Mouse (Mus musculus) hindbrain, embryonic 10.5 days (tissue): Measurements from ENCODE around the gene Prr15l. TPM values are rescaled to one million over a fixed set of nuclear protein-coding genes. Genes with fewer than 3 reads are reported as not detected.

ENCODE experiments used
- DNase-seq: peaks from one replicate; pipeline ENCODE4 v3.0.0-alpha.2; 2017; ENCODE audit warnings: low spot score
- H3K27ac ChIP-seq: fragments of 300-500 bp; sonication (generic); 2 replicates; pipeline ENCODE4 v1.5.1; 2016; ENCODE audit warnings: mild to moderate bottlenecking, moderate library complexity
- H3K27me3 ChIP-seq: fragments of 300-500 bp; sonication (generic); 2 replicates; pipeline ENCODE4 v1.6.1; 2016; ENCODE audit warnings: mild to moderate bottlenecking; ENCODE audit not compliant: poor library complexity, insufficient read depth, severe bottlenecking
- H3K36me3 ChIP-seq: fragments of 300-500 bp; sonication (generic); 2 replicates; pipeline ENCODE4 v1.6.1; 2016; ENCODE audit warnings: mild to moderate bottlenecking, moderate library complexity
- H3K4me1 ChIP-seq: fragments of 300-500 bp; sonication (generic); replicated peaks from 2 replicates; pipeline ENCODE4 v1.6.1; 2016; ENCODE audit warnings: mild to moderate bottlenecking
- H3K4me3 ChIP-seq: fragments of 300-500 bp; sonication (generic); 2 replicates; pipeline ENCODE4 v1.5.1; 2016; ENCODE audit warnings: mild to moderate bottlenecking, moderate library complexity
- H3K9me3 ChIP-seq: fragments of 300-500 bp; sonication (generic); 2 replicates; pipeline ENCODE4 v1.6.1; 2016; ENCODE audit warnings: mild to moderate bottlenecking, moderate library complexity
- WGBS: fragments of 180-500 bp; shearing (Covaris S2); methylation state at CpG from one replicate; pipeline ENCODE4 v1.1.7; 2016; 5-methylcytosine and 5-hydroxymethylcytosine counted together
- polyA plus RNA-seq: library from polyadenylated mRNA; unstranded; fragments of >200 nt; fragmentation: Nextera tagmentation; extraction: Ambion mirVana; gene quantifications from 2 replicates; pipeline ENCODE4 v1.2.1, GENCODE M21; 2016

Prr15l gene
- polyA plus RNA-seq, 1 experiment from 2014 or later = 0.75 TPM

DNA sequence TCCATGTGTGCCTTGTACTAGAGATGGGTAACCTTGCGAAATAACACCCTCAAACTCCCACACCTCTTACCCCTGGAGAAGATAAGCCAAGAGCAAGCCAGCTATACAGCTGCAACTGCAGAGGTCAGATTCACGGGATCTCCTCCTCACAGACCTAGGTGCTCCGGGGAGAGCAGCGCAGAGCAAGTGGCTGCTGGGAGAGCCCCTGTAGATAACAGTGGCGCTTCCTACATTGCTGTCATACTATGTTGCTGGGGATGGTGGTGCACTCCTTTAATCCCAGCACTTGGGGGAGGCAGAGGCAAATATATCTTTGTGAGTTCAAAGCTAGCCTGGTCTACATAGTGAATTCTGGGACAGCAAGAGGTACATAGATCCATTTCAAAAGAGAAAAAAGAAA, 1.3 kb upstream of the Prr15l start:
- WGBS = 85% methylated on average over 5 of the region's 5 CpGs
- Histone ChIP-seq H3K36me3 (no peaks in the 10 kb centered on the region), H3K4me1 (peaks cover 23% of the 10 kb centered on the region), H3K9me3 (no peaks in the 10 kb centered on the region), H3K27ac (no peak overlapping the region), H3K27me3 (peaks cover 29% of the 10 kb centered on the region), H3K4me3 (no peak overlapping the region)
- DNase-seq = no peak

DNA sequence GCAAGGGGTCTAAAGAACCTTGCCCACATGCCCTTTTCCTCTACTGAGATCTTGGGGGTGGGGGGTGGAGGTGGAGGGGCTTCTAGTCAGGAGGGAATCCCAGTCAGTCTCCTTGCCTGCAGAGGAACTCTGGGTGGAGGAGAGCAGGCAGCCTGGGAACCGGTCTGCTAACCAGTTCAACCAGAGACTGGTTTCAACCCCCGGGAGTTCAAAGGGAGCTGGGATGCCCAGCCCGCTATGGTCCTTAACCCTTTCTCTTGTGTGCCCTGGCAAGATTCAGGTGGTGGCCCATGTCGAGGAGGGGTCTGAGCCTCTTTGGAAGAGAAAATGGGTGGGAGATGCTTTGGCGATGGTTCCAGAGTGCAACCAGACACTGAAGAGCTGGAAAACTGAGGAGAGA, 787 bp downstream of the Prr15l start:
- H3K4me3 ChIP-seq = no peak overlapping the region
- peaks cover 28% of the 10 kb centered on the region for H3K27me3 ChIP-seq
- WGBS = 6% methylated on average over 5 of the region's 5 CpGs
- H3K4me1 ChIP-seq = peaks cover 28% of the 10 kb centered on the region
- H3K36me3 ChIP-seq = no peaks in the 10 kb centered on the region
- no peak for DNase-seq
- peak overlapping the region; percentile 66 for H3K27ac ChIP-seq
- H3K9me3 ChIP-seq = no peaks in the 10 kb centered on the region

- Histone ChIP-seq H3K27me3 (peaks cover 26% of the 10 kb centered on the region), H3K4me3 (0 out of 2 replicates have a peak overlapping the region, but pooled peaks have one; percentile 3), H3K27ac (peak overlapping the region; percentile 66), H3K36me3 (no peaks in the 10 kb centered on the region), H3K9me3 (no peaks in the 10 kb centered on the region), H3K4me1 (peaks cover 28% of the 10 kb centered on the region)
- 16% methylated on average over 13 of the region's 13 CpGs for WGBS
- no peak for DNase-seq
These were observed 1.3 kb downstream of the Prr15l start for GRCm38 (mm10) chr11:96929096-96929765.

- no peak overlapping the region; the same call in 1 of the 2 replicates for H3K4me3 ChIP-seq
- no peak overlapping the region for H3K27ac ChIP-seq
- H3K4me1 ChIP-seq = peaks cover 34% of the 10 kb centered on the region
- no peaks in the 10 kb centered on the region for H3K9me3 ChIP-seq
- H3K27me3 ChIP-seq = peaks cover 26% of the 10 kb centered on the region
- no peaks in the 10 kb centered on the region for H3K36me3 ChIP-seq
- DNase-seq = no peak
- 68% methylated on average over 9 of the region's 9 CpGs for WGBS
These were observed 1.9 kb downstream of the Prr15l start for GRCm38 (mm10) chr11:96929766-96930331.

DNA sequence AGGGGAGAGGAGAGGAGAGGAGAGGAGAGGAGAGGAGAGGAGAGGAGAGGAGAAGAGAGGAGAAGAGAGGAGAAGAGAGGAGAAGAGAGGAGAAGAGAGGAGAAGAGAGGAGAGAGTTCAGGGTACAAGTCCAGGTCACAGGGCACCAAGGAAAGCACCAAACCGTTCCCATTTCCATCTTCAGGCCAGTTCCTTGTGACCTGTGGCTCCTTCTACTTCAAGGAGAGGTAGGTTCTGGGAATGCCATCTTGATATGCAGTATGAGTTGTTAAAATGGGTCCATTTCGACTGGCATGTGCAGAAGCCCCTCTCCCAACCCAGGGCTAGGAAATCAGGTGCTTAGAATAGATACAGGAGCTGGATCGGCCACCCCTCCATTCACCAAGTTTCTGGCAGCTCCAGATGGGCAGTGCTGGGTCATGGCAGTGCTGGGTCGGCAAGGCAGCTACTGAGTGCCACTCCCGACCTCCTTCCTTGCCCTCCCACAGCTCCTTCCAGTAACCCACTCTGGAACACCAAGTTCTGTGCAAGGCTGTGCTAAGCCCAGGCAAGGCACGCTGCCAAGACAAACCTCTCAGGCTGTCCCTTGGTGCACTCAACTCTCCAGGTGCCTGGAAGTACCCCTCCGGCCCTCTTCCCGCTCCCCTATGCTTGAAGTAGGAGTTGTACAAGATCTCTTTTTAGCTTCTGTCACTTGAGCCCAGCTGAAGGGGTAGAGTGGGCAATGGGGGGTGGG, 3.6 kb downstream of the Prr15l start:
- Histone ChIP-seq H3K9me3 (no peaks in the 10 kb centered on the region), H3K36me3 (no peaks in the 10 kb centered on the region), H3K27me3 (peaks cover 26% of the 10 kb centered on the region), H3K4me1 (peaks cover 39% of the 10 kb centered on the region), H3K27ac (no peak overlapping the region), H3K4me3 (no peak overlapping the region)
- 65% methylated on average over 8 of the region's 8 CpGs for WGBS
- DNase-seq = no peak

DNA sequence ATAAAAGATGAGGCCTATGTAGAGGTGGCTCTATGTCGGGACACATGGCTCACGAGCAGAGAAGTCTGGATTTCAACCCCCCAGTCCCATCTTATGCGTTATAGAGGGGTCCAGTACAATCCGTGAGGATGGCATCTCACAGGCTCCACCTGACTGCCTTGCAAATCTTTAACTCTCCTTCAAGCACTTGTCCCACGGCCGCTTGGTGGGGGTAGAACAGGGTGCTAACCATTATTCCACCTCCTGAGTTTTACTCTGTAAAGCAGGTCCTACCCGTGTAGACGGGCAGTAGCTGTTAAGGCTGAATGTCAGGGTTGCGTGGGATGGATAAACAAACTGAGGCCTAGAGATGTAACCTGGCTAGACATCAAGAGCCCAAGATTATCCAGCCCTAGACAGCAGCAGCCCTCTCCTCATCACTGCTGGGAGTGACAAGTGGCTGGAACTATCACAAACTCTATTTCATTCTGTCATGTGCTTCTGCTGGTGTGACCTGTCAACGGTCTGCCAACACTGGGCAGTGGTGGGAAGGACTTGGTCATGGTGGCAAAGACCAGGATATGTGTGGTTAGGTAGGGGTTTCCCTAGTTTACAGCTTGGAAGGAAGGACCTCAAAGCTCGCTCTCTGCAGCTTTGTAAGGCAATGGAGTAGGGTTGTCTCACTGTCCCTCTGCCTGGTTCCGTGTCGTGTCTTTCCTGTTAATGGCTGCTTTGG, 5.8 kb downstream of the Prr15l start:
- WGBS = 92% methylated on average over 13 of the region's 13 CpGs
- DNase-seq = no peak
- Histone ChIP-seq H3K27ac (peak overlapping the region; percentile 24; the same call in 1 of the 2 replicates), H3K36me3 (no peaks in the 10 kb centered on the region), H3K9me3 (no peaks in the 10 kb centered on the region), H3K27me3 (peaks cover 14% of the 10 kb centered on the region), H3K4me3 (no peak overlapping the region), H3K4me1 (peaks cover 36% of the 10 kb centered on the region)

DNA sequence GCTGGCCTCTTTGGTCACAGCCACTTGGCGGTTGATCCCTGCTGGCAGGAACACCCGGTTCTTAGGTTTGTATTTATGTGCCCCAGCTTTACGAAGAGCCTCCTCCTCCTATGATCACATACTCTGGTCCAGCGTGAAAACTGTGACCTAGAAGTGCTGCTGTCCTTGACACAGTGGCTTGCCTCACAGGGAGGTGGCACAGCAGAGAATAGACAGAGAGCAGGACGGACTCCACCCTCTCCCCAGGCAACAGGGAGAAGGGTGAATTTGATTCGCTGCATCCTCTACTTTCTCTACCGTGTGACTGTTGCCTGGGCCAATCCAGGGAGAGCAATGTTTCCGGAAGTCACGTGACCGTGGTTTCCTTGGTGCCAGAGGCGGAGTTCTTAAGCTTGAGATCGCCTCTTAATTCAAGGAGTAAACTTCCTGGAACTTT, 7.0 kb downstream of the Prr15l start:
- H3K4me1 ChIP-seq = peaks cover 23% of the 10 kb centered on the region
- peak overlapping the region; percentile 73 for H3K27ac ChIP-seq
- peak; percentile 63 for DNase-seq
- H3K9me3 ChIP-seq = no peaks in the 10 kb centered on the region
- 21% methylated on average over 12 of the region's 12 CpGs for WGBS
- H3K4me3 ChIP-seq = peak overlapping the region; percentile 20
- no peaks in the 10 kb centered on the region for H3K36me3 ChIP-seq
- peaks cover 2% of the 10 kb centered on the region for H3K27me3 ChIP-seq

- no peaks in the 10 kb centered on the region for H3K27me3 ChIP-seq
- WGBS = 89% methylated on average over 9 of the region's 9 CpGs
- H3K4me1 ChIP-seq = peaks cover 22% of the 10 kb centered on the region
- no peak overlapping the region for H3K4me3 ChIP-seq
- DNase-seq = no peak
- H3K27ac ChIP-seq = no peak overlapping the region
- H3K36me3 ChIP-seq = no peaks in the 10 kb centered on the region
- no peaks in the 10 kb centered on the region for H3K9me3 ChIP-seq
These were observed 8.2 kb downstream of the Prr15l start for GRCm38 (mm10) chr11:96935872-96936650.

DNA sequence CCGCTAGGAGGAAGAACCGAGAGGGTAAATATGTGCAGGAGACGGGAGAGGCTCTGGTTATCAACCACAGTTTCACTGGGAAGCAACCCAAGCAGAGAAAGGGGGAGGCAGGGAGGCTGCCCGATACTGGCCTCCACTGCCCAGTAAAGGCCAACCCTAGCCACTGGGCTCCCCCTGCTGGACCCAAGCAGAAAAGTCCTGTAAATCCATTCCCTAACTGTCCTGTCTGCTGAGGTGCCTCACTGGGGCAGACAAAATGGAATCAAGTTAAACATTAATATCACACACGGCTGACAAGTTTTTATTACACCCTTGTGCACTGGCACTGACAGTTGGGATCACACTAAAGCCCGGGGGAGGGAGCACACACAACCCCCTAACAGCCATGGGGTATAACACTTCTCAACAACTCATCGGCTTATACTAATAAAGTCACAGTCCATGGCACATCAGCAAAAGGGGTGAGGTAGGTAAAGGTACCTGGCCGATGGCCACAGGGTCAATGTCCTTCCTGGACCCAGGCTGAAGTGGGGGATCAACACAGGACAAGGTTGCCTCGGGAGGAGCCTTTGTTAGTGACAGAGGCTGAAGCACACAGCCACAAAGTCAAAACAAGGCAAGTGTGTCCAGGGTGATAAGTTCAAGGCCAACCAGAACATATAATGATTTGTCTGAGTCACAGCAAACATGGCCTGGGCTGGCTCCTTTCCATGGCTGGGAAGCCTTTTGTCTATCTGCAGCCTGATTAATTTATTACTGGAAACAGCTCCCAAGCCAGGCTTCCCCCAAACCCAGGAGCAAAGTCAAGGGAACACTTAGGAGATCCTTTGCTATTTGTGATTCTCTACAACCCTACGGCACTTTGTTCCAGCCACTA, 9.9 kb downstream of the Prr15l start:
- Histone ChIP-seq H3K27me3 (peaks cover 2% of the 10 kb centered on the region; the same call in 1 of the 2 replicates), H3K9me3 (no peaks in the 10 kb centered on the region), H3K36me3 (no peaks in the 10 kb centered on the region), H3K4me1 (peaks cover 15% of the 10 kb centered on the region), H3K4me3 (no peak overlapping the region), H3K27ac (peak overlapping the region; percentile 53; the same call in 1 of the 2 replicates)
- DNase-seq = peak; percentile 55
- 58% methylated on average over 10 of the region's 10 CpGs for WGBS

DNA sequence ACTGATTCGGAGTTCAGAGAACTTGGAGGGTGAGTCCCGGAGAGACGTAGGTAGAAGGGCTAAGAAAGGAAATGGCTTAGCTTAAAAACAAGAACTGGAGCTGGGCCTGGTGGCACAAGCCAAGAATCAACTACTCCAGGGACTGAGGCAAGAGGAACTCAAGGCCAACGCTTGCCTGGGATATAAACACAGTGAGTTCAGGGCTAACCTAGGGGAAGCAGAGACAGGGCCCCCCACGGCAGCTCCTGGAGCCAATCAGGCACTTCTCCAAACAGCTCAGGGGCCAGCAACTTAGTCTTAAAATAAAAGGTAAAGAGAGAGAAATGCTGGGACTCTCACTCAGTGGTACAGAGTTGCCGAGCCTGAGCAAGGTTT, 10.5 kb downstream of the Prr15l start:
- H3K9me3 ChIP-seq = no peaks in the 10 kb centered on the region
- 92% methylated on average over 6 of the region's 6 CpGs for WGBS
- peaks cover 8% of the 10 kb centered on the region; the same call in 1 of the 2 replicates for H3K27me3 ChIP-seq
- H3K4me3 ChIP-seq = no peak overlapping the region
- no peaks in the 10 kb centered on the region for H3K36me3 ChIP-seq
- DNase-seq = no peak
- H3K4me1 ChIP-seq = peaks cover 18% of the 10 kb centered on the region
- H3K27ac ChIP-seq = no peak overlapping the region

- H3K36me3 ChIP-seq = no peaks in the 10 kb centered on the region
- peaks cover 17% of the 10 kb centered on the region; the same call in 1 of the 2 replicates for H3K27me3 ChIP-seq
- peak overlapping the region; percentile 45; the same call in 1 of the 2 replicates for H3K27ac ChIP-seq
- H3K4me3 ChIP-seq = no peak overlapping the region
- DNase-seq = no peak
- no peaks in the 10 kb centered on the region for H3K9me3 ChIP-seq
- WGBS = 81% methylated on average over 16 of the region's 16 CpGs
- H3K4me1 ChIP-seq = peaks cover 25% of the 10 kb centered on the region
These were observed 12.9 kb downstream of the Prr15l start for GRCm38 (mm10) chr11:96940578-96941465.
